Mouse (Mus musculus): ENCODE measurements around the gene Six1.
"Not testable (repeated sequence)": the region's sequence is repeated elsewhere in the genome, so short reads cannot be mapped to it uniquely, and the experiment has no call there.

Six1 gene

GRCm38 (mm10) chr12:73038992-73039938, 14.4 kb downstream of the Six1 start:
- in situ Hi-C loops (cut with MboI, MseI): loop anchor here in 1 of 2 experiments (25.0 kb wide), 1 partner anchor 948 kb away; the partner anchor contains the start of gene Syt16

- in situ Hi-C loops (cut with MboI, MseI): loop anchor here in 1 of 2 experiments (25.0 kb wide), 1 partner anchor 949 kb away; the partner anchor contains the start of gene Syt16
Observed at GRCm38 (mm10) chr12:73038441-73038991, 15.2 kb downstream of the Six1 start.

GRCm38 (mm10) chr12:73037385-73038160, 16.1 kb downstream of the Six1 start:
- in situ Hi-C loops (cut with MboI, MseI): loop anchor here in 1 of 2 experiments (25.0 kb wide), 1 partner anchor 950 kb away; the partner anchor contains the start of gene Syt16

GRCm38 (mm10) chr12:73034901-73035895, 18.5 kb downstream of the Six1 start:
- in situ Hi-C loops (cut with MboI, MseI): loop anchor here in 1 of 2 experiments (25.0 kb wide), 1 partner anchor 952 kb away; the partner anchor contains the start of gene Syt16

- in situ Hi-C loops (cut with MboI, MseI): loop anchor here in 1 of 2 experiments (25.0 kb wide), 1 partner anchor 955 kb away; the partner anchor contains the start of gene Syt16
Observed at GRCm38 (mm10) chr12:73032665-73033064, 21.0 kb downstream of the Six1 start.

GRCm38 (mm10) chr12:73031315-73031714, 22.4 kb downstream of the Six1 start:
- in situ Hi-C loops (cut with MboI, MseI): loop anchor here in 1 of 2 experiments (25.0 kb wide), 1 partner anchor 956 kb away; the partner anchor contains the start of gene Syt16

- in situ Hi-C loops (cut with MboI, MseI): loop anchor here in 1 of 2 experiments (25.0 kb wide), 1 partner anchor 962 kb away; the partner anchor contains the start of gene Syt16
Observed at GRCm38 (mm10) chr12:73025490-73025889, 28.2 kb downstream of the Six1 start.

GRCm38 (mm10) chr12:73020941-73021340, 32.7 kb downstream of the Six1 start:
- in situ Hi-C loops (cut with MboI, MseI): loop anchor here (5.0 kb wide), 2 partner anchors 431 to 436 kb away; no protein-coding TSS in a partner anchor

- in situ Hi-C loops (cut with MboI, MseI): loop anchor here (5.0 kb wide), 2 partner anchors 432 to 437 kb away; no protein-coding TSS in a partner anchor
Observed at GRCm38 (mm10) chr12:73020422-73020821, 33.3 kb downstream of the Six1 start.

- in situ Hi-C loops (cut with MboI, MseI): no loop called here
Observed at GRCm38 (mm10) chr12:73018838-73019237, 34.8 kb downstream of the Six1 start.

- in situ Hi-C loops (cut with MboI, MseI): no loop called here
Observed at GRCm38 (mm10) chr12:73016171-73016570, 37.5 kb downstream of the Six1 start.

GRCm38 (mm10) chr12:73014311-73014710, 39.4 kb downstream of the Six1 start:
- in situ Hi-C loops (cut with MboI, MseI): loop anchor here (5.0 kb wide), 2 partner anchors 488 to 503 kb away; no protein-coding TSS in a partner anchor

GRCm38 (mm10) chr12:73012824-73013223, 40.9 kb downstream of the Six1 start:
- in situ Hi-C loops (cut with MboI, MseI): loop anchor here (5.0 kb wide), 2 partner anchors 489 to 504 kb away; no protein-coding TSS in a partner anchor

- in situ Hi-C loops (cut with MboI, MseI): loop anchor here (5.0 kb wide), 2 partner anchors 490 to 505 kb away; no protein-coding TSS in a partner anchor
Observed at GRCm38 (mm10) chr12:73012136-73012785, 41.4 kb downstream of the Six1 start.

- in situ Hi-C loops (cut with MboI, MseI): not testable (repeated sequence)
Observed at GRCm38 (mm10) chr12:73002903-73003302, 50.8 kb downstream of the Six1 start.

- in situ Hi-C loops (cut with MboI, MseI): not testable (repeated sequence)
Observed at GRCm38 (mm10) chr12:73002281-73002680, 51.4 kb downstream of the Six1 start.

GRCm38 (mm10) chr12:72998105-72999001, 55.3 kb downstream of the Six1 start:
- in situ Hi-C loops (cut with MboI, MseI): no loop called here

GRCm38 (mm10) chr12:72996646-72997045, 57.0 kb downstream of the Six1 start:
- in situ Hi-C loops (cut with MboI, MseI): no loop called here
